Mouse (Mus musculus): ENCODE data around the gene Ptafr.

Gene Ptafr

GRCm38 (mm10) chr4:132611320-132611719 is 47.5 kb downstream of the Ptafr start:
- 82% methylated on average over 8 of the region's 8 CpGs for WGBS

- 63% methylated on average over 6 of the region's 6 CpGs for WGBS
These were observed 54.0 kb downstream of the Ptafr start for GRCm38 (mm10) chr4:132617873-132618272.

DNA sequence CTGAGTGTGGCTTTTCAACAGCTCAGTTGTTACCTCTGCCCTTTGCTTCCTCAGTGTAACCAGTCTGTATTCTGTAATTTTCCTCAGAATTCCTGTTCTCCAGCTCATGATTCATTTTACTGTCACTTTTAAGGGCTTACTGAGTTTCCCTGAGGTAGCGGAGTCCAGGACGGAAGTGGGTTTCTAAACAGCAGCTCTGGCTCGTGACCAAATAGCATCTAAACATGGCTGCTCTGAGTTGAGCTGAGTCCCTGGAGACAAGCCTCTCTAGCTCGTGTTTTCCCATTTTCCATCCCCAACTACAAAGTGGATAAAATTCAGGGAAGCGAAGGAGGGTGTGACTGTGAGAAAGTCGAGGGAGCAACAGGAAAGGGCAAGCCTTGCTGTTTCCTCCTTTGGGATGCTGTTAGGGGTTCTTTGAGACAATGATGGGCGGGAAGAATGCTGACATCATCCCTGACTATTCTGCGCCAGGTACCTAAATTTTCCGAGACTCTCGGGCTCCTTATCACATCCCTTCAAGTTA is 55.0 kb downstream of the Ptafr start:
- 56% methylated on average over 10 of the region's 10 CpGs for WGBS

- 91% methylated on average over 4 of the region's 4 CpGs for WGBS
These were observed 56.3 kb downstream of the Ptafr start for GRCm38 (mm10) chr4:132620134-132620533.

GRCm38 (mm10) chr4:132621287-132622068 is 57.6 kb downstream of the Ptafr start:
- WGBS, result 60% methylated on average over 7 of the region's 7 CpGs

GRCm38 (mm10) chr4:132624034-132624657 is 60.3 kb downstream of the Ptafr start:
- WGBS, result 76% methylated on average over 5 of the region's 5 CpGs

GRCm38 (mm10) chr4:132628830-132629229 is 65.0 kb downstream of the Ptafr start:
- 11% methylated on average over 2 of the region's 2 CpGs for WGBS

All from cerebral cortex, adult 2 months (tissue).